Mouse (Mus musculus) lung, adult 2 months (tissue): ENCODE data around the gene Gm42715. TPM values are rescaled to one million over a fixed set of nuclear protein-coding genes. Genes with fewer than 3 reads are reported as not detected.
A peak's percentile ranks its signal among the peaks of the same experiment; 100 is the strongest.

Experiments used
- DNase-seq: peaks from one replicate; pipeline ENCODE4 v3.0.0; 2022
- H3K4me1 ChIP-seq: fragments of 200-500 bp; 2 replicates; pipeline ENCODE4 v1.6.1; 2011; ENCODE audit warnings: low read length; ENCODE audit not compliant: control insufficient read depth, insufficient read depth
- H3K4me3 ChIP-seq: fragments of 200-500 bp; replicated peaks from 2 replicates; pipeline ENCODE3; 2011; ENCODE audit warnings: low read depth, mild to moderate bottlenecking, control low read depth, low read length; ENCODE audit errors: extremely low read depth
- CTCF ChIP-seq: fragments of 200-500 bp; IDR thresholded peaks from 2 replicates; pipeline ENCODE4 v1.5.1; 2011; ENCODE audit warnings: mild to moderate bottlenecking, low read length, control low read depth; ENCODE audit not compliant: insufficient read depth
- POLR2A ChIP-seq: fragments of 200-500 bp; IDR thresholded peaks from 2 replicates; pipeline ENCODE4 v1.6.1; 2011; ENCODE audit warnings: low read depth, mild to moderate bottlenecking, control low read depth, low read length, borderline replicate concordance; ENCODE audit errors: extremely low read depth
- WGBS: fragments of 180-500 bp; shearing (Covaris S2); methylation state at CpG from one replicate; pipeline ENCODE4 v1.1.7; 2018; 5-methylcytosine and 5-hydroxymethylcytosine counted together
- polyA plus RNA-seq: library from polyadenylated mRNA; depleted of rRNA; stranded (reverse); fragments of >200 nt; gene quantifications from 2 replicates; pipeline ENCODE4 v1.2.3, GENCODE M21; 2012

Gm42715 gene
- polyA plus RNA-seq, 1 experiment, result 10.0 TPM

GRCm38 (mm10) chr7:127592575-127592974 lies 73.2 kb downstream of the Gm42715 start:
- DNase-seq, result no peak
- Histone ChIP-seq H3K4me1 (peaks cover 5% of the 10 kb centered on the region), H3K4me3 (no peak overlapping the region)
- TF ChIP-seq POLR2A (no peak), CTCF (no peak)
- 89% methylated on average over 14 of the region's 14 CpGs for WGBS

DNA sequence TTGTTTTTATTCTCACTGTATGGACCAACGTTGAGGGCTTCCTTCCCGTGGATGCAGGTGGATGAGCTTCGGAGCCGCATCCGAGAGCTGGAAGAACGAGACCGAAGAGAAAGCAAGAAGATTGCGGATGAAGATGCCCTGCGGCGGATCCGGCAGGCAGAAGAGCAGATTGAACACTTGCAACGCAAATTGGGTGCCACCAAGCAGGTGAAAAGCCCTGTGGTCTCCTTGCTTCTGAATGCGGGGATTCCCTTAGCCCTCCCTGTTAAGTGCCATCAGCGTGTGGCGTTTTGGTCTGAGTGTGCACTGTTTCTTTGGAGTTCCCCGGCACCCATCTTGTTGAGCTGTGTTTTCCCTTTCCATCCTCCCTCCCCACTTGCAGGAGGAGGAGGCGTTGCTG lies 77.4 kb downstream of the Gm42715 start:
- DNase-seq, result no peak
- Histone ChIP-seq H3K4me1 (no peaks in the 10 kb centered on the region), H3K4me3 (no peak overlapping the region)
- WGBS, result 94% methylated on average over 17 of the region's 17 CpGs
- no peak for TF ChIP-seq CTCF
- no peak for TF ChIP-seq POLR2A

DNA sequence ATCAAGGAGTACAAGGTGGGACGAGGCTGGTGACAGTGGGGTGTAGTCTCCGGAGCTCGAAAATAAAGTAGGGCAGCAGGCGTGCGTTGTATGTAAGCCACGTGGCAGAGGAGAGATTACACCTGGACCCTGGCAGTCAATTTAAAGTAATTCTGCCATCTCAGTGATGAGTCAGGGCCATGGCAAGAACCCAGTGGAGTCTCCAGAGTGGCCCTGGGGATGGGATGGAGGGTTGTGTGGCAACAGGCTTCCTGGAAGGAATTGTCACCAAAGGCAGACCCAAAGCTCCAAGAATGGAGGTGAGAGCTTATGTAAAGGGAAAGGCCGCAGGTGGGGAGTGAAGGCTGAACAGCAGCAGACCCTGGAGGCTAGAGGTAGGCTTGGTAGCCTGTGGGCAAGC lies 81.2 kb downstream of the Gm42715 start:
- no peak for DNase-seq
- WGBS, result 92% methylated on average over 7 of the region's 7 CpGs
- TF ChIP-seq POLR2A (no peak), CTCF (no peak)
- Histone ChIP-seq H3K4me3 (no peak overlapping the region), H3K4me1 (no peaks in the 10 kb centered on the region)

DNA sequence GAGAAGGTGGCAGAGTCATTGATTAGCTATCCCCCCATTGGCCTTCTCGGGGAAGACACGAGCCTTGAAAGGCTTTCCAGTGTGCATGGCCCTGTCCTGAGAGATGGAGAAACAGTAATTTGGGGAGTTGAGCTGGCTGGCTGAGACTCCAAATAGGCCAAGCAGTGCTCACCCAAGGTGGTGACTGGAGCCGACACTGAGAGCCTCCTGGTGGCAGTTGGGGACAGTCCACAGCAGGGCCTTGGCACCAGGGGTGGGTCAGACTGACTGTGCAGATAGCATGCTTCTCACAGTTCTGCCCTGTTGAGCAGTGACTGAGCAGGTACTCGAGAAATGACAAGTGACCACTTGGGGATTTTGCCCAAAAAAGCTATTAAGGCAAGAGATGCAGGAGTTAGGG lies 82.4 kb downstream of the Gm42715 start:
- TF ChIP-seq POLR2A (no peak), CTCF (no peak)
- Histone ChIP-seq H3K4me3 (no peak overlapping the region), H3K4me1 (no peaks in the 10 kb centered on the region)
- DNase-seq, result no peak
- WGBS, result 71% methylated on average over 4 of the region's 4 CpGs

DNA sequence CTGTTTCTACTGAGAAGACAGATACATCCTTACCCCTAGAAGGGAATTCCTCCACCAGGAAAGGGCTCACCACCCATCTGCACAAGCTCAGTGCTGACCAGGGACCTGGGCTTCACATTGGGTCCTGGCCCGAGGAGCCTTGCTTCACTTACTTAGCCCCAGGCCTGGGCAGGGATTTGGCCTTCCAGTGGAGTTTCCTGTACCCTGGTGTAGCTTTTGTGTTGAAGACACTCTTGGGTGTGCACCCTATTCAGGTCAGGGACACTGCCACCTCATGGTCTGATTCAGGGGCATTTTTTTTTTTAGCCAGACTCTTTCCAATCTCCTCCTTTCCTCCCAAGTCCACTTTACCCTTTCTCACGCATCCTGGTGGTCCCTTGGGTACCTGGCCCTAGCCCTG lies 83.5 kb downstream of the Gm42715 start:
- no peaks in the 10 kb centered on the region for H3K4me1 ChIP-seq
- TF ChIP-seq POLR2A (no peak), CTCF (no peak)
- WGBS, result 93% methylated on average over 2 of the region's 2 CpGs
- DNase-seq, result no peak
- H3K4me3 ChIP-seq, result no peak overlapping the region

DNA sequence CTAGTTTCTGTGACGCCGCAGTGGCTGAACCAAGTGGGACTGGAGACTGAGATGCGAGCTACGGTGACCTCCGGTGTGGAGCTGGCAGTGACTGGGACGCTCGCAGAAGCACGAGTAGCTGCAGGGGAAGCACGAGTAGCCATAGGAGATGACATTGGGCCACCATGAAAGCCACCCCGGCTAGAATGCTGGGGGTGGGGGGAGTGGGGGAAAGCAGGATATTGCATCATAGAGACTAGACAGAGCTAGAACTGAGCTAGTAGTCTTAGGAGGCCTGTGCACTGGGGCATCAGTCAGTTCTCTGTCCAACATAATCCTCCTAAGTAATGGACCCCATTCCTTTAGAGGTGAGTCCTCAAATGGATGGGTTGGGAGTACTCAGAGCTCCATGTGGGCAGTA lies 84.9 kb downstream of the Gm42715 start:
- Histone ChIP-seq H3K4me3 (no peak overlapping the region), H3K4me1 (no peaks in the 10 kb centered on the region)
- TF ChIP-seq POLR2A (no peak), CTCF (no peak)
- 81% methylated on average over 10 of the region's 10 CpGs for WGBS
- DNase-seq, result no peak

GRCm38 (mm10) chr7:127607150-127607549 lies 87.8 kb downstream of the Gm42715 start:
- Histone ChIP-seq H3K4me1 (no peaks in the 10 kb centered on the region), H3K4me3 (no peak overlapping the region)
- no peak for TF ChIP-seq CTCF
- TF ChIP-seq POLR2A, result no peak
- WGBS, result 62% methylated on average over 6 of the region's 6 CpGs
- peak; percentile 56 for DNase-seq

GRCm38 (mm10) chr7:127611011-127611410 lies 91.6 kb downstream of the Gm42715 start:
- no peak for DNase-seq
- no peak overlapping the region for H3K4me3 ChIP-seq
- TF ChIP-seq POLR2A, result no peak
- TF ChIP-seq CTCF, result no peak
- 0 out of 2 replicates have a peak, but pooled peaks cover 7% of the 10 kb centered on the region for H3K4me1 ChIP-seq
- WGBS, result 95% methylated on average over 29 of the region's 29 CpGs

DNA sequence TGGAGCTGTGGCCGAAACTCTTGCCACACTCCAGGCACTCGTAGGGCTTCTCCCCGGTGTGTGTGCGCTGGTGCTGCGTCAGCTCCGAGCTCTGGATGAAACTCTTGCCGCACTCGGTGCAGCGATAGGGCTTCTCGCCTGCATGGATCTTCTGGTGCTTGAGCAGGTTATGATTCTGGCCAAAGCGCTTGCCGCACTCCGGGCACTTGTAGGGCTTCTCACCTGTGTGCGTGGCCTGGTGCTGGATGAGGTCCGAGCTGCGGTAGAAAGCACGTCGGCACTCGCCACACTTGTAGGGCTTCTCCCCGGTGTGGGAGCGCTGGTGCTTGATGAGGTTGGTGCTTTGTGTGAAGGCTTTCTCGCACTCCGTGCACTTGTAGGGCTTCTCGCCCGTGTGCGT lies 92.2 kb downstream of the Gm42715 start:
- DNase-seq, result no peak
- TF ChIP-seq CTCF (no peak), POLR2A (no peak)
- no peak overlapping the region for H3K4me3 ChIP-seq
- H3K4me1 ChIP-seq, result 0 out of 2 replicates have a peak, but pooled peaks cover 7% of the 10 kb centered on the region
- 95% methylated on average over 26 of the region's 26 CpGs for WGBS

- no peak overlapping the region for H3K4me3 ChIP-seq
- DNase-seq, result no peak
- WGBS, result 79% methylated on average over 8 of the region's 8 CpGs
- 0 out of 2 replicates have a peak, but pooled peaks cover 7% of the 10 kb centered on the region for H3K4me1 ChIP-seq
- TF ChIP-seq POLR2A (no peak), CTCF (no peak)
Observed at GRCm38 (mm10) chr7:127613501-127613900, 94.1 kb downstream of the Gm42715 start.
